Mouse (Mus musculus) liver, embryonic 12.5 days (tissue): ENCODE data around the gene Pafah1b3. TPM values are rescaled to one million over a fixed set of nuclear protein-coding genes. Genes with fewer than 3 reads are reported as not detected.

Source experiments
- ATAC-seq: fragments of 200-750 bp; cut with Nextera tagmentation; 2 replicates; pipeline ENCODE4 v1.8.0; 2017; ENCODE audit warnings: moderate number of reproducible peaks, mild to moderate bottlenecking, moderate library complexity
- H3K27ac ChIP-seq: fragments of 300-500 bp; sonication (generic); 2 replicates; pipeline ENCODE4 v1.5.1; 2016; ENCODE audit warnings: mild to moderate bottlenecking
- H3K27me3 ChIP-seq: fragments of 300-500 bp; sonication (generic); replicated peaks from 2 replicates; pipeline ENCODE4 v1.6.1; 2016; ENCODE audit warnings: mild to moderate bottlenecking, moderate library complexity
- H3K36me3 ChIP-seq: fragments of 300-500 bp; sonication (generic); 2 replicates; pipeline ENCODE4 v1.6.1; 2016; ENCODE audit warnings: mild to moderate bottlenecking, moderate library complexity
- H3K4me1 ChIP-seq: fragments of 300-500 bp; sonication (generic); 2 replicates; pipeline ENCODE4 v1.6.1; 2016
- H3K4me2 ChIP-seq: fragments of 300-500 bp; sonication (generic); 2 replicates; pipeline ENCODE4 v1.6.1; 2016; ENCODE audit warnings: mild to moderate bottlenecking, moderate library complexity
- H3K4me3 ChIP-seq: fragments of 300-500 bp; sonication (generic); 2 replicates; pipeline ENCODE4 v1.5.1; 2016; ENCODE audit warnings: mild to moderate bottlenecking, moderate library complexity
- H3K9ac ChIP-seq: fragments of 300-500 bp; sonication (generic); 2 replicates; pipeline ENCODE4 v1.6.1; 2016; ENCODE audit warnings: mild to moderate bottlenecking, moderate library complexity
- H3K9me3 ChIP-seq: fragments of 300-500 bp; sonication (generic); replicated peaks from 2 replicates; pipeline ENCODE4 v1.6.1; 2016; ENCODE audit warnings: mild to moderate bottlenecking, moderate library complexity
- WGBS: fragments of 180-500 bp; shearing (Covaris S2); methylation state at CpG from one replicate; pipeline ENCODE4 v1.1.7; 2016; ENCODE audit not compliant: insufficient replicate concordance; 5-methylcytosine and 5-hydroxymethylcytosine counted together
- polyA plus RNA-seq: library from polyadenylated mRNA; unstranded; fragments of >200 nt; fragmentation: Nextera tagmentation; extraction: Ambion mirVana; gene quantifications from 2 replicates; pipeline ENCODE4 v1.2.1, GENCODE M21; 2016

The Pafah1b3 gene
- polyA plus RNA-seq, 1 experiment from 2014 or later, result 44.1 TPM

DNA sequence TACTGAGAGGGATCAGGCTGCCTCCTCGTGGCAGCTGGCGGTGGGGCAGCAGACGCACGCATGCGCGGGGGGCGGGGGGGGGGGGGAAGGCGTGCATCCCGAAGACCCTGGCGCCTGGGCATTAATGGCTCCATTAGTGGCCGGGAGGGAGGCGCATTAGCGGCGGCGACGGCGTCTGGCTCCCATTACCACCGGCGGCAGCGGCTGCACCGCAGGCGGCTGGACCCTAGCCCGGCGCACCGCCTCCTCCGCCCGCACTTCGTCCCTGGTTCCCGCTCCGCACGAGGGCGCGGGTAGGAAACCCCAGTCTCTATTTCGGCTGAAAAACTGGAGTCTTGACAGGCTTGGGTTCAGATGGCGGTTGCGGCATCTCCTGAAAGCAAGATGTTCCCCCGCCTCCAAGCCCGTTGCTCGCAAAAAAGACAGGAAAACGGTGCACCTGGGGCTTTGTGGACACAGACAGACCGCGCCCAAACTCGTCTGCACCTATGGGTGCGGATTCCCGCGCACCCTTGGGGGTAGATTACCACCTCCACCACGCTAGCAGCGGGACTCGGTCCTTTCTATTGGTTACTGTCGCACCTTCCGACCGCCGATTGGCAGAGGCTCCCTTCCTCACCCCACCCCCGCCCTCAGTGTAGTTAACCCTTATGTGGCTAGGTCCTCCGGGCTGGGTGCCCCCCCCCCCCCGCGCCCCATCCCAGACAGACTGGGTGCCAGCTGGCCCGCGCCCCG, 19.3 kb downstream of the Pafah1b3 start:
- Histone ChIP-seq H3K27ac (peak overlapping the region; percentile 97), H3K4me3 (peak overlapping the region; percentile 67), H3K4me1 (peaks cover 86% of the 10 kb centered on the region), H3K36me3 (0 out of 2 replicates have a peak, but pooled peaks cover 3% of the 10 kb centered on the region), H3K4me2 (peak overlapping the region; percentile 99), H3K9ac (peak overlapping the region; percentile 87), H3K9me3 (no peaks in the 10 kb centered on the region), H3K27me3 (no peaks in the 10 kb centered on the region)
- ATAC-seq, result peak; percentile 69
- under 1% methylated on average over 57 of the region's 60 CpGs for WGBS

DNA sequence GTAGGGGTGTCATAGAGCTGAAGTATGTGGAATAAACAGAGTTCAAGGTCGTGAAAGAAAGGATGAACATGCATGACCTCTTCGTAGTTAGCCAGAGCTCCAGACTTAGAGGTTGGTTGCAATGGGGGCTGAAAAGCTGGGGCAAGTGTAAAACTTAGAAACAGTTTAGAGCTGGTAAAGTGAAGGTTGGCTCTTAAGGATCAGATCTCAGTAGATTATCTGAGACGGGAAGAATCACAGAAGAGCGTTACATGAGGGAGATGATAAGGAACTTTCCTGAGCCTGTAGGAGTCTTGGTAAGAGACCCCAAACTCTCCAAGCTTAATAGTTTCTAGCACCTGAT, 19.8 kb downstream of the Pafah1b3 start:
- Histone ChIP-seq H3K36me3 (peaks cover 8% of the 10 kb centered on the region), H3K4me2 (peak overlapping the region; percentile 99), H3K27ac (peak overlapping the region; percentile 97), H3K4me1 (peaks cover 86% of the 10 kb centered on the region), H3K9ac (peak overlapping the region; percentile 87), H3K27me3 (no peaks in the 10 kb centered on the region), H3K9me3 (no peaks in the 10 kb centered on the region), H3K4me3 (peak overlapping the region; percentile 67)
- no peak for ATAC-seq
- 12% methylated on average over 4 of the region's 4 CpGs for whole genome bisulfite sequencing

DNA sequence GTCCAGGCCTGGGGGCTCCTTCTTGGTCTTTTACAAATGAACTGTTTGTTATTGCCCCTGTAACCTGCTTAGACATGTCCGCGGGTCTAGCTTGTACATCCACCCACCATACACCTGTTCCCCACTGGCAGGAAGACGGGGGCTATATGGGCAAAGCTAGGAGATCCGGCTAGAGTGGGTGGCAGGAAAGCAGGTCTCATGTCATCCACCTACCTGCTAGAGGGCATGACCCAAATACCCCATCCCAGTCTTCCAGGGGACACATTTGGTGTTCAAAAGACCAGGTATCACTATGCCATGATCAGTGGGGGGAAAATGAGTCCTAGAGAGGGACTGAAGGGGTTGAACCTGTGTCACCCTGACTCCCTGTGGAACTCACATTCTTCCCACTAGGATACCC, 20.4 kb downstream of the Pafah1b3 start:
- Histone ChIP-seq H3K4me2 (peak overlapping the region; percentile 99), H3K27me3 (no peaks in the 10 kb centered on the region), H3K27ac (peak overlapping the region; percentile 97), H3K9me3 (no peaks in the 10 kb centered on the region), H3K4me3 (peak overlapping the region; percentile 67), H3K9ac (peak overlapping the region; percentile 87), H3K36me3 (peaks cover 13% of the 10 kb centered on the region), H3K4me1 (peaks cover 89% of the 10 kb centered on the region)
- ATAC-seq, result no peak
- 88% methylated on average over 4 of the region's 4 CpGs for WGBS

- Histone ChIP-seq H3K4me2 (peak overlapping the region; percentile 7; the same call in 1 of the 2 replicates), H3K9ac (peak overlapping the region; percentile 44), H3K27ac (peak overlapping the region; percentile 97)
Observed at GRCm38 (mm10) chr7:25275555-25276298, 22.1 kb downstream of the Pafah1b3 start.

DNA sequence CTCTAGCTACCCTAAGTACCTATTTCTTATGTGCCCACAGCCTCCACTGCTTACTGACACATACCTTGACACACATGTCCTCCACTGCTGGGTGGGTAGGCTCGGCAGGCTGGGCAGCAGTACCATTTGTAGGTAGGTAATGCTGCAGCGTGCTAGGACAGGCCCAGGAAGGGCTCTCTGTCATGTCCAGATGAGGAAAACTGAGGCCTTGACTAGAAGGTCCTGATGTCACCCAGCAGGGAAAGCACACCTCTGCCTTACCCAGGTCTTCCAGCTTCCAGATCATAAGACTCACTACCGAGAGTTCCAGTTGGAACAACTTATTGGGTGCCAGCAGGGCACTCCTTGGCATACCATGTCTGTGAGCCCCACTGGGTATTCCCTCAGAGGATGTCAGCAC, 22.8 kb downstream of the Pafah1b3 start:
- H3K4me2 ChIP-seq, result peak overlapping the region; percentile 66
- peaks cover 32% of the 10 kb centered on the region for H3K36me3 ChIP-seq
- ATAC-seq, result no peak
- peak overlapping the region; percentile 53 for H3K9ac ChIP-seq
- no peaks in the 10 kb centered on the region for H3K27me3 ChIP-seq
- WGBS, result 77% methylated on average over 3 of the region's 3 CpGs
- peaks cover 95% of the 10 kb centered on the region for H3K4me1 ChIP-seq
- peak overlapping the region; percentile 95 for H3K27ac ChIP-seq
- 0 out of 2 replicates have a peak overlapping the region, but pooled peaks have one; percentile 3 for H3K4me3 ChIP-seq
- no peaks in the 10 kb centered on the region for H3K9me3 ChIP-seq

More at GRCm38 (mm10) chr7:25275555-25276298, 22.1 kb downstream of the Pafah1b3 start:
- H3K9me3 ChIP-seq, result no peaks in the 10 kb centered on the region
- WGBS, result 68% methylated on average over 9 of the region's 9 CpGs
- H3K36me3 ChIP-seq, result peaks cover 30% of the 10 kb centered on the region
- ATAC-seq, result no peak
- no peaks in the 10 kb centered on the region for H3K27me3 ChIP-seq
- H3K4me3 ChIP-seq, result no peak overlapping the region
- H3K4me1 ChIP-seq, result peaks cover 95% of the 10 kb centered on the region

DNA sequence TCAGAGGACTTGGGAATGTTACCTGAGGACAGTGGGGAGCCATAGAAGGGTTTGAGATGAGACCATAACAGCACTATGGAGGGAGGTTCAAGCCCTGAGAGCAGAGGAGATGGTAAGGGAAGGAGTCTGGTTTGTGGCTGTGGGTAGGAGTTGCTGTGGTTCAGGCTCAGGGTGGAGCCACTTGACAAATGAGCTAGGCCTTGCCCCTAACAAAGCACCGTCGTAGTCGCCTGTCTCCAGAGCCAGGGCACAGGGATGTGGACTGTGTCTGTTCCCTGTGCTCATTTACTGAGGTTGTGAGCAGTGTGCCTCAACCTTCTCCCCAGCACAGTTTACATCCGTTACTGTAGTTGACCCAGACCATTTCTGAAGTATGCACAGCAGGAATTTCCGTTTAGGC, 23.2 kb downstream of the Pafah1b3 start:
- Histone ChIP-seq H3K36me3 (peaks cover 32% of the 10 kb centered on the region), H3K4me3 (0 out of 2 replicates have a peak overlapping the region, but pooled peaks have one; percentile 3), H3K4me2 (peak overlapping the region; percentile 66), H3K27me3 (no peaks in the 10 kb centered on the region), H3K9me3 (no peaks in the 10 kb centered on the region), H3K4me1 (peaks cover 95% of the 10 kb centered on the region), H3K9ac (peak overlapping the region; percentile 53), H3K27ac (peak overlapping the region; percentile 95)
- WGBS, result 31% methylated on average over 5 of the region's 5 CpGs
- 0 out of 2 replicates have a peak, but pooled peaks have one; percentile 5 for ATAC-seq

- WGBS, result 72% methylated on average over 22 of the region's 22 CpGs
- no peaks in the 10 kb centered on the region for H3K27me3 ChIP-seq
- peaks cover 32% of the 10 kb centered on the region for H3K36me3 ChIP-seq
- peak overlapping the region; percentile 66 for H3K4me2 ChIP-seq
- H3K4me1 ChIP-seq, result peaks cover 98% of the 10 kb centered on the region
- no peaks in the 10 kb centered on the region for H3K9me3 ChIP-seq
- peak overlapping the region; percentile 95 for H3K27ac ChIP-seq
- peak overlapping the region; percentile 53 for H3K9ac ChIP-seq
- H3K4me3 ChIP-seq, result peak overlapping the region; percentile 29
- ATAC-seq, result peak; percentile 83
Observed at GRCm38 (mm10) chr7:25273259-25274241, 24.2 kb downstream of the Pafah1b3 start.

DNA sequence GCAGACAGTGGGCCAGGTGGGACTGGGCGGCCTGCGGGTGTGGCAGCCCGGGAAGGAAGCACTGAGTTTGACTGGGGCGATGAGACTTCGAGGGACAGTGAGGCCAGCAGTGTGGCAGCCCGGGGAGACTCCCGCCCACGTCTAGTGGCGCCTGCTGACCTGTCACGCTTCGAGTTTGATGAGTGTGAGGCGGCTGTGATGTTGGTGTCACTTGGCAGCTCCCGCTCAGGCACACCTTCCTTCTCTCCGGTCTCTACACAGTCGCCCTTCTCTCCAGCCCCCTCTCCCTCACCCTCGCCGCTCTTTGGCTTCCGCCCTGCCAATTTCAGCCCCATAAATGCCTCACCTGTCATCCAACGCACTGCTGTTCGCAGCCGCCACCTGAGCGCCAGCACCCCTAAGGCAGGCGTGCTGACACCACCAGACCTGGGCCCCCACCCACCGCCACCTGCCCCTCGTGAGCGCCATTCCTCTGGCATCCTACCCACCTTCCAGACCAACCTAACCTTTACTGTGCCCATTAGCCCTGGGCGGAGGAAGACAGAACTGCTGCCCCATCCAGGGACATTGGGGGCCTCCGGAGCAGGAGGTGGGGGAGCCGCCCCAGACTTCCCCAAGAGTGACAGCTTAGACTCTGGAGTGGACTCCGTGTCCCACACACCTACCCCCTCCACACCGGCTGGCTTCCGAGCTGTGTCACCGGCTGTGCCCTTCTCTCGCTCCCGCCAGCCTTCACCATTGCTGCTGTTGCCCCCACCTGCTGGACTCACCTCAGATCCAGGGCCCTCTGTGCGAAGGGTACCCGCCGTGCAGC, 25.1 kb downstream of the Pafah1b3 start:
- Histone ChIP-seq H3K9ac (peak overlapping the region; percentile 53), H3K9me3 (no peaks in the 10 kb centered on the region), H3K4me1 (peaks cover 91% of the 10 kb centered on the region), H3K36me3 (peaks cover 32% of the 10 kb centered on the region), H3K27me3 (no peaks in the 10 kb centered on the region), H3K4me3 (peak overlapping the region; percentile 29; the same call in 1 of the 2 replicates), H3K27ac (peak overlapping the region; percentile 95), H3K4me2 (peak overlapping the region; percentile 66)
- ATAC-seq, result no peak
- WGBS, result 87% methylated on average over 38 of the region's 38 CpGs

- Histone ChIP-seq H3K4me3 (no peak overlapping the region), H3K27ac (peak overlapping the region; percentile 95), H3K36me3 (peaks cover 32% of the 10 kb centered on the region), H3K4me2 (0 out of 2 replicates have a peak overlapping the region, but pooled peaks have one; percentile 2), H3K27me3 (no peaks in the 10 kb centered on the region), H3K9ac (peak overlapping the region; percentile 36; the same call in 1 of the 2 replicates), H3K4me1 (peaks cover 87% of the 10 kb centered on the region), H3K9me3 (no peaks in the 10 kb centered on the region)
- ATAC-seq, result no peak
- 87% methylated on average over 30 of the region's 30 CpGs for WGBS
Observed at GRCm38 (mm10) chr7:25271651-25272444, 25.9 kb downstream of the Pafah1b3 start.
